Comparison of ENCODE assay signal across 3 mouse cellular contexts in genomic region chr15:102079924-102080323, GRCm38 (mm10). TPM values are rescaled to one million over a fixed set of nuclear protein-coding genes. Genes with fewer than 3 reads are reported as not detected.
"Had no signal": no experiment of that assay in that cellular context is flagged by ENCODE, and none has a peak within 500 bp of the region (broad histone marks: within the 10 kb centered on the region; RNA-seq: fewer than 3 reads in every experiment).

No protein-coding gene starts in this region.

RNA-seq across cellular contexts. Expression of gene Tns2, which starts 20.3 kb away (rescaled TPM):
- total RNA-seq: megakaryocyte progenitor cell, adult 5-6 weeks; monocyte, adult 5-6 weeks had no signal

RNA-seq across cellular contexts. Expression of gene Krt18, which starts 51.9 kb away (rescaled TPM):
- polyA plus RNA-seq: macrophage had no signal
